Mouse (Mus musculus) fat pad, adult 2 months (tissue): ENCODE data around the gene Foxe3.

Source experiments
- DNase-seq: peaks from one replicate; pipeline ENCODE4 v3.0.0-alpha.2; 2011; ENCODE audit warnings: low read depth, low spot score; ENCODE audit errors: extremely low read depth

Foxe3 gene

DNA sequence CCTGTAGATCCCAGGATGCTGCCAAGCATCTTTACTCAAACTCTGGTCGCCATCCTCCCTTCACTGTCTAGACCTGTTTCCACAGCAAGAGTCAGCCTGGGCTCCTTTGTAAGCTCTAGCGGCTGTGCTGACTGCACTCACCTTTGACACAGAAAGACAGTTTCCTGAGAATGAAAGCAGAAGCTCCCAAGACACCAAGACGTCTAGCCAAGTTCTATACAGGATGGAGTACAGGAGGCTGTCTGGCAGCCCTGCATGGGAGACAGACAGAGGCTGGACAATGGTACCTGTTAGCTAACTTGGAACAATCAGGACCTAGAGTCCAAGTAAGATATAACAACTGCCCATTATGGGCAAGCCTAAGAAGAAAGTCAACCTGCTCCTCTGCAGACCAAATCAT is 25.9 kb downstream of the Foxe3 start:
- DNase-seq, result no peak

DNA sequence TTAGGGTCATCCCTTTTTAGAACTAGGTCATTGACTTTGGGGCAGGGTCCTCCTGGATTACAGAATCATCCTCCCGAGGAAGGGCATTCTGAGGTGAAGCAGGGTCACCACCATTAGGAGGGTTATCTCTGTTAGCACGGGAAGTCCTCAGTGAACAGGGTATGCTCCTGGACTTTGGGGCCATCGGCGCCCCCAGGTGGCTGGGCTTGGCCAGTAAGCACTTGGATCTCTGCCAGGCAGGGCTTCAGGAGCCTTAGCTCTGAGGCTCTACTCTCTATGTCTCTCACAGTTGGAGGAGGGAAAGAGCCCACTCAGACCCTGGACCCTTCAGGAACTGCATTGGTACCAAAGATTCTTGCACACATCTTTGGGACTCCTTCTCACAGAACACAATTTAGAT is 28.0 kb downstream of the Foxe3 start:
- DNase-seq, result no peak

- DNase-seq, result no peak
These were observed 43.6 kb downstream of the Foxe3 start for GRCm38 (mm10) chr4:114882232-114882631.

GRCm38 (mm10) chr4:114876441-114876972 is 49.3 kb downstream of the Foxe3 start:
- no peak for DNase-seq
